Mouse (Mus musculus): ENCODE measurements around the gene Gm10375.
"Not testable (repeated sequence)": the region's sequence is repeated elsewhere in the genome, so short reads cannot be mapped to it uniquely, and the experiment has no call there.

DNA sequence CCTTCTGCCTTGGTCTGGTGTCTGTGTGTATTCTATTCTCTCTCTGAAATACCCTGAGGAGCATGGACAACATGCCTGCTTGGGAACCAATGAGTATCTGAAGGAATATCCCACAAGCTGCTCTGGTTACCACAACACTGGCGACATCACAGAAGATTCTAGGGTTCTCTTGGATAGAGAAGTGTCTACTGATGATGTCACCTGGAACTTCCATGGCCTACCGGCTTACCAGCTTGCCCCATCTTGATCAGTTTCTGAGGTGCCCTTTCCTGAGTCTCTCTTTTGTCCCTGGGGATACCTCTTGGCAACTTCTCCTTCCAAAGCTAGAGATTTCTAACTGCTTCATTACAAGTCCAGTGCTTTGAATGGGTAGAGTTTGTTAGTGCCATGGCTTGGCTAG, 28.8 kb downstream of the Gm10375 start, which contains the start of gene Gm17654:
- TF ChIP-seq CTCF (IDR thresholded peaks at IDR 0.05; ENCODE audit: borderline replicate concordance, insufficient read depth, low read length); POLR2A (IDR thresholded peaks at IDR 0.05; ENCODE audit: low read depth, low read length): not testable (repeated sequence)

Measured in embryonic fibroblast, embryonic 13.5 days (primary cell).